Mouse (Mus musculus) embryonic facial prominence, embryonic 10.5 days (tissue): ENCODE measurements around the gene Map4k1. TPM values are rescaled to one million over a fixed set of nuclear protein-coding genes. Genes with fewer than 3 reads are reported as not detected.
"Not testable (repeated sequence)": the region's sequence is repeated elsewhere in the genome, so short reads cannot be mapped to it uniquely, and the experiment has no call there.

Source experiments
- DNase-seq: peaks from one replicate; pipeline ENCODE4 v3.0.0-alpha.2; 2017; ENCODE audit warnings: low spot score
- H3K27ac ChIP-seq: fragments of 300-500 bp; sonication (generic); replicated peaks from 2 replicates; pipeline ENCODE4 v1.5.1; 2016; ENCODE audit warnings: mild to moderate bottlenecking
- H3K27me3 ChIP-seq: fragments of 300-500 bp; sonication (generic); replicated peaks from 2 replicates; pipeline ENCODE4 v1.6.1; 2016; ENCODE audit warnings: low read depth, mild to moderate bottlenecking; ENCODE audit not compliant: poor library complexity, severe bottlenecking
- H3K36me3 ChIP-seq: fragments of 300-500 bp; sonication (generic); replicated peaks from 2 replicates; pipeline ENCODE4 v1.6.1; 2016; ENCODE audit warnings: mild to moderate bottlenecking, moderate library complexity
- H3K4me1 ChIP-seq: fragments of 300-500 bp; sonication (generic); 2 replicates; pipeline ENCODE4 v1.6.1; 2016
- H3K4me3 ChIP-seq: fragments of 300-500 bp; sonication (generic); 2 replicates; pipeline ENCODE4 v1.5.1; 2016; ENCODE audit warnings: mild to moderate bottlenecking, moderate library complexity
- H3K9me3 ChIP-seq: fragments of 300-500 bp; sonication (generic); 2 replicates; pipeline ENCODE4 v1.6.1; 2016; ENCODE audit warnings: mild to moderate bottlenecking
- WGBS: fragments of 180-500 bp; shearing (Covaris S2); methylation state at CpG from one replicate; pipeline ENCODE4 v1.1.7; 2016; 5-methylcytosine and 5-hydroxymethylcytosine counted together
- polyA plus RNA-seq: library from polyadenylated mRNA; unstranded; fragments of >200 nt; fragmentation: Nextera tagmentation; extraction: Ambion mirVana; gene quantifications from 2 replicates; pipeline ENCODE4 v1.2.1, GENCODE M21; 2016

The Map4k1 gene
- polyA plus RNA-seq, 1 experiment from 2014 or later, result 14.4 TPM

- H3K4me1 ChIP-seq, result peaks cover 78% of the 10 kb centered on the region
- 52% methylated on average over 1 of the region's 1 CpGs for WGBS
- peak overlapping the region; percentile 98; the same call in 1 of the 2 replicates for H3K4me3 ChIP-seq
- DNase-seq, result no peak
- no peaks in the 10 kb centered on the region for H3K27me3 ChIP-seq
- no peaks in the 10 kb centered on the region for H3K9me3 ChIP-seq
- H3K36me3 ChIP-seq, result peaks cover 32% of the 10 kb centered on the region
- H3K27ac ChIP-seq, result no peak overlapping the region
Observed at GRCm38 (mm10) chr7:28958770-28959169, 23.1 kb upstream of the Map4k1 start.

GRCm38 (mm10) chr7:28959505-28960045 lies 22.3 kb upstream of the Map4k1 start:
- no peaks in the 10 kb centered on the region for H3K9me3 ChIP-seq
- peak overlapping the region; percentile 97 for H3K27ac ChIP-seq
- H3K4me3 ChIP-seq, result peak overlapping the region; percentile 98
- H3K27me3 ChIP-seq, result no peaks in the 10 kb centered on the region
- 63% methylated on average over 6 of the region's 6 CpGs for WGBS
- H3K4me1 ChIP-seq, result peaks cover 74% of the 10 kb centered on the region
- H3K36me3 ChIP-seq, result peaks cover 25% of the 10 kb centered on the region
- no peak for DNase-seq

- Histone ChIP-seq H3K9me3 (no peaks in the 10 kb centered on the region), H3K4me1 (peaks cover 64% of the 10 kb centered on the region), H3K27me3 (no peaks in the 10 kb centered on the region), H3K36me3 (peaks cover 16% of the 10 kb centered on the region), H3K4me3 (peak overlapping the region; percentile 98), H3K27ac (peak overlapping the region; percentile 97)
- no peak for DNase-seq
- 25% methylated on average over 9 of the region's 9 CpGs for WGBS
Observed at GRCm38 (mm10) chr7:28960354-28961046, 21.4 kb upstream of the Map4k1 start.

GRCm38 (mm10) chr7:28961584-28961926 lies 20.3 kb upstream of the Map4k1 start:
- H3K9me3 ChIP-seq, result no peaks in the 10 kb centered on the region
- peak overlapping the region; percentile 97 for H3K27ac ChIP-seq
- peaks cover 6% of the 10 kb centered on the region for H3K36me3 ChIP-seq
- peaks cover 57% of the 10 kb centered on the region for H3K4me1 ChIP-seq
- DNase-seq, result no peak
- H3K27me3 ChIP-seq, result no peaks in the 10 kb centered on the region
- peak overlapping the region; percentile 98 for H3K4me3 ChIP-seq
- WGBS, result under 1% methylated on average over 7 of the region's 7 CpGs

GRCm38 (mm10) chr7:28961927-28962670 lies 19.8 kb upstream of the Map4k1 start, which contains the start of gene Actn4:
Gene Actn4, minus strand, starts transcription at chr7:28962340.
- peaks cover 6% of the 10 kb centered on the region for H3K36me3 ChIP-seq
- peak; percentile 99 for DNase-seq
- no peaks in the 10 kb centered on the region for H3K9me3 ChIP-seq
- WGBS, result under 1% methylated on average over 76 of the region's 76 CpGs
- no peaks in the 10 kb centered on the region for H3K27me3 ChIP-seq
- H3K27ac ChIP-seq, result peak within 1 kb of the TSS; percentile 97
- peaks cover 55% of the 10 kb centered on the region for H3K4me1 ChIP-seq
- peak within 1 kb of the TSS; percentile 98 for H3K4me3 ChIP-seq

- no peak for DNase-seq
- 74% methylated on average over 3 of the region's 3 CpGs for WGBS
- H3K27me3 ChIP-seq, result no peaks in the 10 kb centered on the region
- no peaks in the 10 kb centered on the region for H3K9me3 ChIP-seq
- no peak overlapping the region for H3K27ac ChIP-seq
- H3K36me3 ChIP-seq, result no peaks in the 10 kb centered on the region
- peaks cover 42% of the 10 kb centered on the region for H3K4me1 ChIP-seq
- H3K4me3 ChIP-seq, result no peak overlapping the region
Observed at GRCm38 (mm10) chr7:28963399-28963923, 18.4 kb upstream of the Map4k1 start.

GRCm38 (mm10) chr7:28965346-28965840 lies 16.5 kb upstream of the Map4k1 start:
- Histone ChIP-seq H3K9me3 (no peaks in the 10 kb centered on the region), H3K27ac (no peak overlapping the region), H3K4me3 (no peak overlapping the region), H3K36me3 (peaks cover 15% of the 10 kb centered on the region), H3K27me3 (no peaks in the 10 kb centered on the region), H3K4me1 (peaks cover 28% of the 10 kb centered on the region)
- WGBS, result 75% methylated on average over 5 of the region's 5 CpGs
- no peak for DNase-seq

GRCm38 (mm10) chr7:28966181-28966580 lies 15.7 kb upstream of the Map4k1 start:
- no peak overlapping the region for H3K27ac ChIP-seq
- WGBS, result 89% methylated on average over 4 of the region's 5 CpGs
- no peaks in the 10 kb centered on the region for H3K9me3 ChIP-seq
- peaks cover 20% of the 10 kb centered on the region for H3K4me1 ChIP-seq
- H3K36me3 ChIP-seq, result peaks cover 23% of the 10 kb centered on the region
- DNase-seq, result no peak
- H3K27me3 ChIP-seq, result no peaks in the 10 kb centered on the region
- no peak overlapping the region for H3K4me3 ChIP-seq

GRCm38 (mm10) chr7:28966751-28967505 lies 14.9 kb upstream of the Map4k1 start:
- Histone ChIP-seq H3K4me3 (no peak overlapping the region), H3K4me1 (peaks cover 19% of the 10 kb centered on the region), H3K27ac (no peak overlapping the region), H3K9me3 (no peaks in the 10 kb centered on the region), H3K27me3 (no peaks in the 10 kb centered on the region), H3K36me3 (peaks cover 31% of the 10 kb centered on the region)
- DNase-seq, result no peak
- 72% methylated on average over 4 of the region's 4 CpGs for WGBS

GRCm38 (mm10) chr7:28968120-28968519 lies 13.7 kb upstream of the Map4k1 start:
- H3K27ac ChIP-seq, H3K27me3 ChIP-seq, H3K9me3 ChIP-seq, H3K4me3 ChIP-seq, DNase-seq: not testable (repeated sequence)
- peaks cover 42% of the 10 kb centered on the region for H3K36me3 ChIP-seq
- peaks cover 17% of the 10 kb centered on the region for H3K4me1 ChIP-seq
- 91% methylated on average over 8 of the region's 8 CpGs for WGBS

- peaks cover 13% of the 10 kb centered on the region for H3K4me1 ChIP-seq
- no peak overlapping the region for H3K4me3 ChIP-seq
- DNase-seq, result no peak
- no peaks in the 10 kb centered on the region for H3K27me3 ChIP-seq
- H3K36me3 ChIP-seq, result peaks cover 53% of the 10 kb centered on the region
- WGBS, result 95% methylated on average over 1 of the region's 1 CpGs
- no peak overlapping the region for H3K27ac ChIP-seq
- H3K9me3 ChIP-seq, result no peaks in the 10 kb centered on the region
Observed at GRCm38 (mm10) chr7:28969271-28969670, 12.6 kb upstream of the Map4k1 start.
